Mouse (Mus musculus) retina, adult 2 months (tissue): ENCODE measurements at regions not wholly inside any gene's neighbourhood (a gene's known extent, or its start where the extent isn't known, plus 50 kb on each side); places are given as distances from the start of the nearest gene placed in this dataset.

Experiments used
- DNase-seq: peaks from one replicate; pipeline ENCODE4 v3.0.0-alpha.2; 2012; ENCODE audit warnings: low read depth, low spot score

DNA sequence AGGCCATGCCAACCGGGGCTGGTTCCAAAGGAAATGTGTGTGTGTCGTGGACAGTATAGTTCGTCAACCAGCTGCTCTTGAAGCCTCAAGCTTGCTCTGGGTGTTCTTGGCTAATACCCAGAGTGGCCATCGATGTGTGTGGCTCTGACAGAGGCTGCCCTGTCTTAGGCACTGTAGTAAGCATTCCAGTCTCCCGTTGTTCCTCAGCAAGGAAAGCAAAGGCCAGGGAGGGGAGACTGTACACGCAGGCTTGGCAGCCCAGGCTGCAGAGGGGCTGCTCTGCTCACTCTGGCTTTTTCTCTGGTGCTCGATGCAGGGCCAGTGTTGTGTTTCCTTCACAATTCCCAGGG, 106.1 kb upstream of the Unc5b start:
- DNase-seq = no peak

DNA sequence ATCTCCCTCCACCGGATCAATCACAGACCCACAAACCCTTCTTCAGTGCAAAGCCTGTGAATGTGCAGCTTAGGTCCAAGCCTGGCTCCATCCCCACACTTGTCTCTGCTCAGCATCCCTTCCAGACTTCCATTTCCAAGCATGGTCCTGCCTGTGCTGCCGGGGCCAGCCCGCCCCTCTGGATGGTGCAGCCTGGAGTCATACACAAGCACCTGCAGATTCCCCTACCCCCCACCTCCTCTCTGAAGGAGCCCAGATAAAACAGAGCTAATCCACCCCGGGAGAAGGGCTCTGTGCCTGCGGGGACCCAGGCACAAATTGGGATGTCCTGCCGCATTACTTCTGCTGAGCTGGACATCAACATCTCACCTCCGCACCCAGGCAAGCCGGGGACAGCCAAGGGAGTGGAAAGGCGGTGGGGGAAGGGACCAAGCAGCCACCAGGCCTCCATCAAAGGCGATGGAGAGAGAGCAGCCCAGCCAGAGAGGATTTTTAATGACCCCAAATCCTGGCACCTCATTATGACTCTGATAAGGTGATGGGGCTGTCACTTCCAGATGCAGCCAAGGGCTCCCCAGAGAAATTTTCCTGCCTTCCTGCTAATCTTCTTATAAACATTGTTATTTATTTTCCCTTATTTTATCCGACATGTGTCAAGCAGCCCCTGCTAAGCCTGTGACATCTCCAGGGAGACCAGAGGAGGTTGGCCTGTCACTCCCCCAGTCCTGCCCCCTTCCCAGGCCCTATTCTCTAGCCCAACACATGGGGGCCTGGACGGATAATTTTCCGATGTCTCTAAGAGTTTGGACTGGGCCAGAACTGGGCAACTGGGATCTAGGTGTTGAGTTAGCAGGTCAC, 105.5 kb upstream of the Unc5b start:
- DNase-seq = no peak

DNA sequence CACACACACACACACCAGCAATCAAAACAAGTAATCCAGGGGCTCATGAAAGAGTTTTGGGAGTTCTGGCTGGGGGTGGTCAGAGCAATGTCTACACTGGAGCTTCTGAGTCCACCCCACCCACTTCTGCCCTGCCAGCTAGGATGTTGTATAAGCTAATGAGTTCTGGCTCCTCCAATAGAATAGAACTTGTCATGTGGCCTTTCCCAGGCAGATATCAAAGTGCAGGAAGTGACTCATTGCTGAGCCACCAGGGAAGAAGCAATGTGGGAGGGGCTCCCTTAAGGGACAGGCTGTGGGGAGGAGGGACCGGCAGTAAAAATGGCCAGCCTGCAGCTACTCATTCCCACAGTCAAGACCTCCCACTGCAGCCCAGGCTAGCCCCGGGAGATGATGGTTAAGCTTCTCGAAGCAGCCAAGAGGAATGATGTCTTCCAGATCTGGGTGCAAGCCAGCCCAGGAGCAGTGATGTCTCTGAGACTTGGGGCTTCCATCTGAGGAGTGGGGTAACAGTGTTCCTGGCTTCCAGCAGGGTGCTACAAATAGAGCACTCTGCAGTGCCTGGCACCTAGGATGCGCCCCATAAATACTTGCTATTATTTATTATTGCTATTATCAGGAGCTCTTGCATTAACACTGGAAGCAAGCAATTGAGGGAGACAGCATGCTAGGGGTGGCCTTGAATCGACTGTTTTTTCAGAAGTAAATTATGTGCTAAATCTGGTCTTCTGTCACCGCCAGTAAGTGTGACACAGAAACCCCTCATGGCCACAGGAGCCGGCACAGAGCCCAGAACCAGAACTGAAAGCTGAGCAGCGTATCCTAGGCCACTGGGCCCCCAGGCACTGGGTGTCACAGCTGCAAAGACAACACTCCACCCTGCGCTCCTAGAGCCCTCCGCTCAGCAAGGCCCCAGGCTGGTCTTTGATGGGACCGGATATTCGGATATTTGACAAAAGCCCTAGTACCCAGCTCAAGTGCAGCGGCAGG, 103.2 kb upstream of the Unc5b start:
- DNase-seq = no peak

DNA sequence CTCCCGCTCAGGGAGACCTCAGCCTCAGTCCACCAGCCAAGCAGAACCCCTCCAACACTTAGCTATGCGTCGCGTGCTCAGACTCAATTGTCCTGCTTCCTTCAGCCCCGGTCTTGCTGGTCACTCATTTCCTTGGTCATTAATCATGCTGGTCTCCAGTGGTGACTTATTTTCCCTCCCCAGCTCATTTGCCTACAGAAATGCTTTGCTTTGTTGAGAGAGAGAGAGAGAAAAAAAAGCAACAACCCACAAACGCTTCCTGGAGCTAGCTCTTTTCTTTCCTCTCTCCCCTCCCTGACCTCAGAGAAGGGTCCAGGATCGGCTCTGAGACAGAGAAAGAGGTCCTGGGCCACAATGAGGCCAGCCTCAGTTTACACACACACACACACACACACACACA, 102.5 kb upstream of the Unc5b start:
- no peak for DNase-seq

DNA sequence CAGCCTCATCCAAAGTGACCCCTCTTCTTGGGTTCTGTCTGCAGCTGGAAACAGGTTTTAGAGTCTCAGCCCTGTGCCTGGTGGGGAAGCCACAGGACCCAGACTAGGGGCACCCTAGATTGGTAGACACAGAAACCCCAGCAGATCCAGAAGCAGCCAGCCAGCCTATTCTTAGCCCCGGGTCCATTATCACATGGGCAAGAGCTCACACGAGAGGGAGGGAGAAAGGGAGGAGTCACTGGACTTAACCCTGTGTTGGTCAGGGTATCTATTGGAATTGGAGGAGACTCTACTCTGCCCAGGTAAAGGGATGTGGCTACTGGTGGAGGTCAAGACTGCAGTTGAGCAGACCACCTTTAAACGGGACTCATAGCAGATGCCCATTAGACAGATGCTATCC, 101.5 kb upstream of the Unc5b start:
- DNase-seq = no peak

DNA sequence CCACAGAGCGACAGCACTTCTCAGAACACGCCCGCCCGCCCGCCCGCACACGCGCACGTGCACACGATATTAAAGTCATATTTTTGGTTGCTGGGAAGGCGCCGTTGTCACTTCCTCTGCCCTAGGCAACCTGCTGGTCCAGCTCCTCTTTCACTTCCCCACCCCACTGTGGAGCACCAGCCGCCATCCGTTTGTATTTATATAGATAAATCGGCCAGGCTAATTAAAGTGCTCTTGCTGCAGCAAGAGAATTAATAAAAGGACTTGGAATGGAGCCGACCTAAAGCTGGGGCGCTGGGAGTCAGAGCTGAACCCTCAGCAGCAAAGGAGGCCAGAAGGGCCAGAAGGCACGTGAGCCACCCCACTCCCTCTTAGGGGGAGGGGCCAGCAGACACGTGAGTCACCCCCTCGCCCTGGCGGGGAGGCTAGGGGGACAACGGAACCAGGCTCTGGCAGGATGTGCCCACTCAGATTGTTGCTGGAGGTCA, 100.6 kb upstream of the Unc5b start:
- no peak for DNase-seq

DNA sequence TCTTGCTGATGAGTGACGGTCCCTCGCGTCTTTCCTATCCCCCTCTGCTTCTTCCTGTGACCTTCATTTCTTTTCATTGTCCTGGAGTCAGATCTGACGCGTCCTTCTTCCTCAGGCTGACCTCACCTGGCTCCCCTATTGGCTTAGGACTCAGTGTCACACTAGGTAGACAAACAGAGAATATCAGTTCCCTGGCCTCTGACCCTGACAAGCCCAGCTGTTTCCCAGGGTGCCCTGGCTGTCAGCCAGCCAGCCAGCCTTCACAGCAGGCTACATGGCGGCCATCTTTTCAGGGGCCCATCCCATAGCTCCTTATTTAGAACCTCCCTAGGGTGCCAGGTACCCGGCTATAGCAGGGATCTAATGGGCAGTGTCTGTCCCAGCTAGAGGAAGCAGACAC, 97.3 kb upstream of the Unc5b start:
- DNase-seq = no peak

DNA sequence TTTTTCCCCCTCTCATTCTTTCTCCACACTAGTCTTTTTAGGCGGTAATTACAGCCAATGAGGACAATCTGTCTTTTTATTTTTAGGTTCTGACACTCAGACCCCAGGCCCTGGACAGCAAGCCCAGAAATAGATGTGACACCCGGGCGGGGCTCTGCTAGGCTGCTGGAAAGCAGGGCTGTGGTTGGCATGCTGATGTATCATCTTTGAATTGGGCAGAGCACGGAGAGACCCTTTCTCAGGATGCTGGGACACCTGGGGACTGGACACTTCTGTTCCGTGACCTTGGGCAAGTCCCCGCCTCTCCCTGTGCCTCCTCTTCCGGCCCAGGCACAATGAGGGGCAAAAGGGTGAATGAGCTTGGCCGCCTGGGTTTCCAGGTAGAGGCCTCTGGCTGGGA, 96.8 kb upstream of the Unc5b start:
- no peak for DNase-seq

DNA sequence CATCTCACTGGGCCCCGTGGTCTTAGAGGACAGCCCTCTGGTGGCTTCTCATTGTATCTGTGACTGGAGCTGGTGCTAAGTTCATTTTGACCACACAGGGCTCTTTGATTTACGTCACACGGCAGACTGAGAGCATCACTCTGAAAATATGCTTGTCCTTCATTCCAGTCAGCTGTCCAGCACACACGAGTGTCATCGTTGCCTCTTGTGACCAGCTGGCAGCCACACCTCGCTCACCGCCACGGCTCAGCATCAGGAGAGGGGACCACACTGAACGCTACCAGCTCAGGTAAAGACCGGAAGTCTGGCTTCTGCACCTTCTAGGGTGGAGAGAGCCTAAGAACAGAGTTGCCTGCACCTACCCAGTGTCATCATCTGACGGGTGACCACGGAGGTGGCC, 95.3 kb upstream of the Unc5b start:
- no peak for DNase-seq

DNA sequence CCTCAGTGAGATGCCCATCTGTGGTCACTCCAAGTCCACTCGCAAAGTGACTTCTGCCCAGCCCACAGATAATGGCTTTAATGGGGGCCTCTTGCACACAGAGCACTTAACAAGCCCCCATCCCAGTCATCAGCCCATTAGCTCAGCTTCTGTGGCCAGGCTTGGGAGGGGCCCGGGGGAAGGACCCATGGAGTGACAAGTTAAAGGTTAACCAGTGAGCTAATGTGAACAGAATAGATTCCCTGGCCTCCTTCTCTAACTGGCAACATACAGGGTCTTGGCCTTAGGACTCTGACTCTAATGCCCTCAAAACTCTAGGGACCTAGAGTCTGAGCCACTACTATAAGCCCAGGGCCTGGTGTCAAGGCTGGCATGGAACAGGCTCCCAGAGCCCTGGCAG, 94.3 kb upstream of the Unc5b start:
- DNase-seq = no peak

DNA sequence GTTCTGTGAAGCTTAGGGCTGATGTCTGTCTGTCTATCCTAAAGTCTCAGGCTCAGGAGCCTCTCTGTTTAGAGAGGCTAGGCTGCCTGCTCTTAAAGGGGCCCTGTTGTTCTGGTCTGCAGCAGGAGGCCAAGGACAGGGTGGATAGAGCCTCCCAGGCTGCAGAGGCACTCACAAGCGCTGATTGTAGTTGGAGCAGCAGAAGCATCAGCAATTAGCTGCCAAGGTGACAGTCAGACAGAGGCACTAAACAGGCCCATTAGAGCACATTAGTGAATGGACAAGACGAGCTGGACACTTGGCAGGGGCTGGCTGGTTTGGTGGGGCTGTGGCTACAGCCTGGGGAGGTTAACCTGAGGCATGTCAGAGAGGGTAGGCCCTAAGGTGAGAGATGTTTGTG, 93.8 kb upstream of the Unc5b start:
- no peak for DNase-seq

DNA sequence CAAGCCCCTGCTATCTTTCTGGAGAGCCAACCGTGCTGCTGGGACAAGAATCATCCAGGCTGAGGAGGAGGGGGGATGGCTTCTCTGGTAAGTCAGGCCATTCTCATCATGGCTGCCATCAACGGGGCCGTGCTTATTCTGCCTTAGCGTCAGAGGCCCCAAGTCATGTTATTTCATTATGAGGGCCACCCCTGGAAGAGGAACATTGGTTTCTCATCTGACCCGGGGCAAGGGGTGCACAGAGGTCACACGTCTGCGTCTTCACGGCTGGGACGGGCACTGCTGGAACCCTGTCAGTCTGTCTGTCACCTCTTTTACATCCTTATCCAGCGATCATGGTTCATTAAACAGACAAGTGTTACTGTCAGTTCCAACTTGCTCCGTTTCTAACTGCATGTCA, 92.4 kb upstream of the Unc5b start:
- no peak for DNase-seq

DNA sequence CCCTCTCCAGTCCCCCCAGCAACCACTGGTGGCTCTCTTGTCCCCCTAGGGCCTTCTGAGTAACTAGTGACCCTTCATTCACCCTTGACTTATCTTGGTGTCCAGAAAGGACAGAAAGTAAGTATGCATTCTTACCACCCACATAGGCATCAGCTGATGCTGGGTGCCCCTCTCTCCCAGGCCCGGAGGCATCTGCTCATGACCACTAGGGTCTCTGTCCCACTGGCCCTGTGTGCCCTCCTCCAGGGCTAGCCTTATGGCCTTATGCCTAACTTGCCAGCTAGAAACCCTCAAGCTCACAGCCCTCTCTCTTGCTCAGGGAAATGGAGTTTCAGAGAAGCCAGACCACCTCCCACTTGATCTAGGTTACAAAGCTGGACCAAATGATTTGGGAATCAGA, 89.2 kb upstream of the Unc5b start:
- no peak for DNase-seq

DNA sequence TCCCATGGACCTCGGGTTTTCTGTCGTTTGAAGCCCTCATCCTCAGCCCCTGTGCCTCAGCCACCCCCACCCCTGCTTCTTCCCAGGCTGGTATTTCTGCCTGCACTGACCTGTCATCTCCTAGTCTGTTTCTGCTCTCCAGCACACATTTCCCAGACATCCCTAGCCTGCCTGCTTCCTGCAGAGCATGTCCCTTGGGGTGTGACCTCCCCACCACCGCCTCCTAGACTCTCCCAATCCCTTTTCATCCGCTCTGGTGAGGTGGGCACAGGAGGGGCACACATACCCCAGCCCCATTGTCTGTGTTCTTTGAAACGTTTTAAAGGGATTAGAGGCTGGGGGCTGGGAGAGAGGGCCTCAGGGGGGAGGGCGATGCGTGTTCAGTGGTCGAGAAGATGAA, 86.6 kb upstream of the Unc5b start:
- DNase-seq = no peak

DNA sequence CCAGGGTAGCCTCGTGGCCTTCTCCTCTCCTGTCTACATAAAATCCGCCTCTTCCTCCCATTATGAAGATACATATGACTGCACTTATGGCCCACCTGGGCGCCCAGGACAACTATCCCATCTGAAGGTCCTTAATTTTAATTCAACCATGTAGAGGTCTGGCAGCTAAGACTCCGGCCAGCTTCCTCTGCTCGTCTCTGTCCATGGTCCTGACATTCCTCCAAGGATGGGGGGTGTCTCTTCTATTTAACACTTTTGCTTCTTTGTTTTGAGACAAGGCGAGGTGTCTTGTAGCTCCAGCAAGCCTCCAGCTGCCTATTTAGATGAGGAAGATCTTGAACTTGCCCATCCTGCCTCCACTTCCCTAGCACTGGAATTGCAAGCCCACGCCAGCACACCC, 83.0 kb upstream of the Unc5b start:
- DNase-seq = no peak

DNA sequence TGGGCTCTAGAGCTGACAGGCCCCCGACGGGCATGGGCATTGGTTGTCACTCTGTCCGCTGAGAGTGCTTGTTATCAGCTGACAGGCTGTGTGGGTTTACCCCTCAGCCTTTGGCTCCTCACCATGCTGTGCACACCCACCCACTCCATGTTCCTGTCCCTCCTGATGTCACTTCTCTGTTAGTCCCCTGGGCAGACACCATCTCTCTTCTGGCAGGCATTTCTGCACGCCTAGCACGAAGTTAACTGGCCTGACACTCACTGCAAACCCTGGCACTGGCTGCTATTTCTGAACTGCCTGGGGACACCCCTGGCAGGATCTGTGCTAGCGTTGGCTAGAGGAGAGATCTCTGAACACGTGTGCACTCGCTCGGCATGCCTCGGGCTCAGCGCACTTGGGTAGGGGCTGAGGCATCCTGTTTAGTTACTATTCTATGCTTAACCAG, 82.1 kb upstream of the Unc5b start:
- DNase-seq = no peak

DNA sequence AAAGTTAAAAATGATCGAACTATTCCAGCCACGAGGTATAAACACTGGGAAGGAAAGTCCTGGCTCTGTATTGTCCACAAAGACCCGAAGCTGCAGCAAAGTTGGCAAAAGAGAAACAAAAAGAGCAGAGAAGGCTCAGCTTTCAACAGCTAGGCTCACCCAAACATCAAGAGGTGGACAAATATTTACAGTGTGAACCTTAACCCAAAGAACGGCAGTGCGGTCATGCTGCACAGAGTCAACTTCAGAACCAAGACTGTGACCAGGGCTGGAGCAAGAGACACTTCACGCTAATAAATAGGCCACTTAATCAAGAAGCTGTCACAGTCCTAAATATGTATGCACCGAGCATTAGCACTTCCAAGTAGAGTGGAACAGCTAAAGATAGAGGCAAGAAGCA, 73.0 kb upstream of the Unc5b start:
- DNase-seq = no peak

DNA sequence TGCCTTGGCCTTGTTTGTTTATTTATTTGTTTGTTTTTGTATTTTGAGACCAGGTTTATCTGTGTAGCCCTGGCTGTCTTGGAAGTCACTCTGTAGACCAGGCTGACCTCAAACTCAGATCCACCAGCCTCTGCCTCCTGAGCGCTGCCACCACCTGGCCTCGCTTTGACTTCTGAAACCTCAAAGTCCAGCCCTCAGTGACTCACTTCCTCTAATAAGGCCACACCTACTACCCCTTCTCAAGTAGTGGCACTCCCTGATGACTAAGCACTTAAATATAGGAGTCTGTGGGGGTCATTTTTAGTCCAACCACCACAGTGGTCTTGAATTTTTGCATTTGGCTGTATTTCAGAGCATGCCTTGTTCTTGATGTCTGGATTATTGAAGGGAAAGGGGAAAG, 69.6 kb upstream of the Unc5b start:
- DNase-seq = no peak

DNA sequence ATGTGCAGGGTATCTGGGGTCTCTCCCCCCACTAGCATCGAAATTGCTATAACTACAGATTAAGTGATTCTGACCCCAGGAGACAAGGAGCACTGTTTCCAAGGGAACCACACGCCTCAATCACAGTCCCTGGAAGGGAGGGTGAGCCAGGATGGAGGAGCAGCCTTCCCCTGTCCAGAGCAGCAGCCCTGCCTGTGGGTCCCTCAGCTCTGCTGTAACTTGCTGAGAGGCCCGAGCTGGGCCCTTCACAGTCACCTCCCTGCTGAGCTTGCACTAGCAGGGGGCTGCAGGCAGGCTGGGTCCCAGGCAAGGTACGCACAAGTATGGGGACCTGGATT, 62.4 kb upstream of the Unc5b start:
- no peak for DNase-seq

DNA sequence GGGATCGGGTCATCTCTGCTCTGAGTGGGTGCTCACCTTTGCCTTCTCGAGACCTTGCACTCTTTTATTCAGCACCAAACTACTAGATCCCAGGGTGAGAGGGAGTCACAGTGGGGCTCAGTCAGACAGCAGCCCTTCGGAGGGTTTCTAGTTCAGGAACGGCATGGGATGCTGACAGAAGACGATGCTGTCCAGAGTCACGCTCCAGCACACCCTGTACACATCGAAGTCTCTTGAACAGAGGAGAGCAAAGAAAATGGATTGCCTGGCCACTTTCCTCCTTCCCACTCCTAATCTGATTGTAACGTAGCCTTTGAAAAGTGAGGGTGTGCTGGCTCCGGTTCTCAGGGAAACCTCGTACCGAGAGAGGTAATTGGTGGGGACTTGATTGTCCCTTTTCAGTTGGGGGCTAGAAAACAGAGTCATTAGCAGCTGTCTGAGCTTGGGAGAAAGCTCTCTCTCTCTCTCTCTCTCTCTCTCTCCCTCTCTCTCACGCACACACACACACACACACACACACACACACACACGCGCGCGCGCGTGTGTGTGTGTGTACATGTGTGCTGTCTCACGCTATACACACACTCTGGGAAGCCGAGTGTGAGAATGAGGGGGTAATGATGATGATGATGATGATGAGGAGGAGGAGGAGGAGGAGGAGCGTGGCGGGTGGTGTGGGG, 61.9 kb upstream of the Unc5b start:
- DNase-seq = no peak

DNA sequence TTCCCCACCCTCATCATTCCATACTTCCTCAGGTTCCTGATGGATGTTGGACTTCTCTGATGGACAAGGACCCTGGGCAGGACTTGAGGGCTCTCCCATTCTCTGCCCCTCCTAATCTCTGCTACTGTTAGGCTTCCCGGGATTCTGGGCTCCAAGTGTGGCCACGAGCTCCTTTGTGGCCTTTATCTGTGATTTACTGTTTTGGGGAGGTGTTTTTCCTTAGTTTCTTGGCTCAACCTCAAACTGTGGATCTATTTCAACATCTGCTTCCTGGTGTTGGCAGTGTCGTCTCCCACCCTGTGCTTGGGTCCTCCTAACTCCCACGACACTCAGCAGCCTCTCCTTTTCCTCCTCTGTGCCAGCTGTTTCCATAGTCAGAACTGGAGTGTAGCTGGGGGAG, 61.3 kb upstream of the Unc5b start:
- DNase-seq = no peak

DNA sequence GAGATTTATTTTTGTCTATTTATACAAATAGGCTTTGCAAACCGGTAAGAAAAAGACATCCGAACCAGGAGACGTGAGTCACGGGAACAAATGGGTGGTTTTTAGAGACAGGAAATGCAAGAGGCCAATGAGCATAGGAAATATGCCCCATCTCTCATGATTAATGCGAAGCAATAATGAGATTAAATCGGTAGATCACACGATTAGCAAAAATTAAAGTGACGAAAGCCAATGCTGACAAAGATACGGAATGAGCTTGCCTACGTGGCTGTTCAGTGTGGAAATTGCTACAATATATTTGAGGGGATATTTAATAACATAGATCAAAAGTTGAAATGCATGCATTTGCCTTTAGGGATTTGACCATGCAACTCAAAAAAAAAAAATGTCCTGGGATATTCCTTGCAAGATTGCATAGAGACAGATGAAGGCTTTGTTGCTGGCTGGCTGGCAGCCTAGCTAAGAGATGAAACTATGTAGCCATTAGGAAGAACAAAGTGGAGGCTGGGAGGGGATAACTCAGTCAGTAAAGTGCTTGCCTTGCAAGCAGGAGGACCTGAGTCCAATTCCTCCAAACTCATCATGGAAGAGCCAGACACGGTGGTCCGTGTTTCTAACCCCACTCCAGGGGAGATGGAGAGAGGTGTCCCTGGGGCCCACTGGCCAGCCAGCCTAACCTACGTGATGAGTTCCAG, 60.2 kb upstream of the Unc5b start:
- DNase-seq = no peak
